Mouse (Mus musculus) neural tube, embryonic 10.5 days (tissue): ENCODE results near the gene Ube4b.

Source experiments
- DNase-seq: peaks from one replicate; pipeline ENCODE4 v3.0.0-alpha.2; 2017; ENCODE audit warnings: low spot score; ENCODE audit errors: extremely low spot score

Gene Ube4b

GRCm38 (mm10) chr4:149395581-149395980 lies 31.0 kb downstream of the Ube4b start:
- no peak for DNase-seq

GRCm38 (mm10) chr4:149394292-149394691 lies 32.3 kb downstream of the Ube4b start:
- no peak for DNase-seq

- DNase-seq: no peak
Measured at GRCm38 (mm10) chr4:149393311-149393995, 33.1 kb downstream of the Ube4b start.

- no peak for DNase-seq
Measured at GRCm38 (mm10) chr4:149392359-149392758, 34.2 kb downstream of the Ube4b start.

GRCm38 (mm10) chr4:149381001-149381400 lies 45.5 kb downstream of the Ube4b start:
- DNase-seq: no peak

- no peak for DNase-seq
Measured at GRCm38 (mm10) chr4:149379881-149380280, 46.7 kb downstream of the Ube4b start.

GRCm38 (mm10) chr4:149378819-149379218 lies 47.7 kb downstream of the Ube4b start:
- DNase-seq: no peak

- DNase-seq: no peak
Measured at GRCm38 (mm10) chr4:149376034-149376433, 50.5 kb downstream of the Ube4b start.

- DNase-seq: no peak
Measured at GRCm38 (mm10) chr4:149374662-149375061, 51.9 kb downstream of the Ube4b start.

GRCm38 (mm10) chr4:149373927-149374326 lies 52.6 kb downstream of the Ube4b start:
- DNase-seq: no peak

GRCm38 (mm10) chr4:149373431-149373830 lies 53.1 kb downstream of the Ube4b start:
- DNase-seq: peak; percentile 50

GRCm38 (mm10) chr4:149365702-149366370 lies 60.7 kb downstream of the Ube4b start:
- no peak for DNase-seq

- DNase-seq: no peak
Measured at GRCm38 (mm10) chr4:149364896-149365295, 61.7 kb downstream of the Ube4b start.

GRCm38 (mm10) chr4:149361051-149361450 lies 65.5 kb downstream of the Ube4b start:
- no peak for DNase-seq

GRCm38 (mm10) chr4:149360647-149361046 lies 65.9 kb downstream of the Ube4b start:
- no peak for DNase-seq

GRCm38 (mm10) chr4:149357982-149358381 lies 68.6 kb downstream of the Ube4b start:
- DNase-seq: no peak

GRCm38 (mm10) chr4:149354671-149355070 lies 71.9 kb downstream of the Ube4b start:
- no peak for DNase-seq

- no peak for DNase-seq
Measured at GRCm38 (mm10) chr4:149351596-149352150, 74.9 kb downstream of the Ube4b start.

GRCm38 (mm10) chr4:149348963-149349362 lies 77.6 kb downstream of the Ube4b start:
- DNase-seq: no peak

GRCm38 (mm10) chr4:149345873-149346272 lies 80.7 kb downstream of the Ube4b start:
- DNase-seq: no peak

GRCm38 (mm10) chr4:149344311-149344710 lies 82.2 kb downstream of the Ube4b start:
- DNase-seq: no peak

GRCm38 (mm10) chr4:149340680-149341079 lies 85.9 kb downstream of the Ube4b start:
- no peak for DNase-seq
